Mouse (Mus musculus): Measurements from ENCODE around the gene Tmc2.

The Tmc2 gene

DNA sequence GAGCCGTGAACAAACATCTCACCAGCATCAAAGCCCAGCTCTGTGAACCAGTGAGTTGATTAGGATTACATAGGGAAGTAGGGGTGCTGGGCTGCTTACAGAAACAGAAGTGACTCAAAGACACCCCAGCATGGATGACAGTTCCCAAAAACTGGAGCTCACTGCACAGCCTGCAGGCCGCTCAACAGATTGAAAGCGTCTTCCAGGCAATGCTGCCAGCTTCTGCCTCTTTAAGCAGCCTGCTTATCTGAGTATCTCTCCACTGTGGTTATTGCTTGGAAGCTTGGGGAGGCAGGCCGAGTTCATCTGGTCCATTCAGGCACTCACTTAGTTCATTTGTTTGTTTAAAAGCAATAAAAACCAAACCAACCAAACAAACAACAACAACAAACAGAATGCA is 61.8 kb downstream of the Tmc2 start:
- DNase-seq: no peak

GRCm38 (mm10) chr2:130260822-130261221 is 65.8 kb downstream of the Tmc2 start:
- DNase-seq: no peak

DNA sequence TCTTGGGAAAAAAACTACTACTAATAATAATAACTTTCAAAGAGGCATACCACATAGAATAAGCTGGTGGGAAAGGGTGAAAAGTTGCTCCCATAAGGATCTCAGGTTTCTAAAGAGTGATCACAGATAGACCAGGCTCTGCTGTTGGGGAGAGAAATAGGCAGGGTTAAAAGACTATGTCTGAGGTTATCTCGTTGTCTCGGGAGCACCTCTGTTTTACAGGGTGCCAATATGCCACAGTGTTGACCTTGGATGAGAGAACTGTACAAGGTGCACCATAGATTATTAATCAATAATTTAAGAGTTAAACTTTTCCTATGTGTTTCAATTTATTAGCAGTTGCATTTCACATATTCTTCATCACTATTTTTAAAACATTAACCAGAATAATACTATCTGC is 66.9 kb downstream of the Tmc2 start:
- no peak for DNase-seq

GRCm38 (mm10) chr2:130262398-130262797 is 67.4 kb downstream of the Tmc2 start:
- DNase-seq: no peak

- no peak for DNase-seq
These were observed 70.5 kb downstream of the Tmc2 start for GRCm38 (mm10) chr2:130265520-130265919.

DNA sequence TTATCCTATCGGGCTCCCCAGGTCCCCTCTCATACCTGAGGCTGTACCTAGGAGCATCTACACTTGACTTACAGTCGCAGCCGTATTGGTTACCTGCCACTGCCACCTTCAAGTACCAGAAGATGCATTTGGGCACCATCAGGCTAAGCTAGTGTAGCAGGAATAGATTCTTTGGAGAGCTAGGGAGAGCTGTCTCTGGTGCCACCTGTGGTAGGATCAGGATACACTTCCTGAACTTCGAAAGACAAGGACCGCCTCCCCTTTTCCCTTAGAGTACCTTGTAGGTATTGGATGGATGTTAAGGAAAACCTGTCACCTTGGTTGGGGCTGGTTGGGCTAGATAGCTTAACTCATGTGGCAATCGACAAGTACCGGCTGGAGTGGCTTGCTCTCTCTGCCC is 73.1 kb downstream of the Tmc2 start:
- no peak for DNase-seq

DNA sequence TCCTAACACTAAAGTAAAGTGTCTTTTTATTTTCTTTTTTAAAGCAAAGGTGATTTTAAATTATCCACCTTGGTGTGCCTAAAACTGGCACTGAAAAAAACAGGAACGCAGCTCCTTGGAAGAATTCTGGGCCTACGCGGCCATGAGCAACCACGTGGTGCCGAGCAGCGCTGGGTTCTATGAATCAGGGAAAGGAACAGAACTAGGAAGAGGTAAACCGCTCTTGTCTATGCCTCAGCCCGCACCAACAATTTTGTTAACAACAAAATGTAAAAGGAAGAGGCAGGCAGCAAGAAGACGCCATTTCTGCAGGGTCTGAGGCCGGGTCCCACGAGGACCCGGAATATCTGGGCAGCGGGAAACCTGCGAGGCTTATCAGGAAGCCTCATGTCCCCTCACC is 78.7 kb downstream of the Tmc2 start:
- no peak for DNase-seq

- peak; percentile 97 to 98 for DNase-seq
These were observed 79.3 kb downstream of the Tmc2 start, which contains the start of gene Nop56 for GRCm38 (mm10) chr2:130274149-130274861. Nop56 (plus strand) TSS chr2:130274430.

GRCm38 (mm10) chr2:130274862-130275261 is 79.9 kb downstream of the Tmc2 start:
- no peak for DNase-seq

DNA sequence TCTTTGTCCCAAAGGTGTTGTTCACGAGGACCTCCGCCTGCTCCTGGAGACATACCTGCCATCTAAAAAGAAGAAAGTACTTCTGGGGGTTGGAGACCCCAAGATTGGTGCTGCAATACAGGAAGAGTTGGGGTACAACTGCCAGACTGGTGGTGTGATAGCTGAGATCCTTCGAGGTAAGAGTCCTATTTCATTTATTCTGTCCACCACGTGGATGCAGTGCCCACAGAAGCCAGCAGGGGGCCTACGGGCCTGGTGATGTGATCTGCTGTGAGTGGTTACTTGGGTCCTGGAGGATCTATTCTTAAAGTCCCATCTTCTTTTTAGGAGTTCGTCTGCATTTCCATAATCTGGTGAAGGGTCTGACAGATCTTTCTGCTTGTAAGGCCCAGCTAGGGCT is 80.7 kb downstream of the Tmc2 start:
- DNase-seq: no peak

DNA sequence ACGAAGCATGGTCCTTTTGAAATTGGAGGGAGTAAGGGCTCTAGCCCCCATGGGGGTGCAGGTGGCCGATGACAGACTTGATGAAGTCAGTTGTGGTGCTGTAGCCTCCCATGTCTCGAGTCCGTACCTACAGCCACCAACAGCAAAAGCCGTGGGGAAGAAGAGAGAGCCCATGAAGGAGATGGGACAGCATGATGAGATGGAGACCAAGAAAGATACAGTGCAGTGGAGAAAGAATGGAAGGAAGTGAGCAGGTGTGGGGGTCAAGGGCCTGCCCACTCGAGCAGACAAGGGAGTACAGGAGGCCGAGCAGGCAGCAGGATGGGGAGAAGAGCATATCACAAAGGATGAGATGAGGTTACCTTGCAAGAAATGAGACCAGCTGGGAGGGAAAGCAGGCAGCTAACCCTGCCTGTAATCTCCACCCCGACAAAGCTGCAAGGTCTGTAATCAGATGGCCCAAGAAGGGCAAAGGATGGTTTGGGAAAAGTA is 84.7 kb downstream of the Tmc2 start:
- DNase-seq: no peak

- DNase-seq: no peak
These were observed 85.2 kb downstream of the Tmc2 start for GRCm38 (mm10) chr2:130280224-130280623.

DNA sequence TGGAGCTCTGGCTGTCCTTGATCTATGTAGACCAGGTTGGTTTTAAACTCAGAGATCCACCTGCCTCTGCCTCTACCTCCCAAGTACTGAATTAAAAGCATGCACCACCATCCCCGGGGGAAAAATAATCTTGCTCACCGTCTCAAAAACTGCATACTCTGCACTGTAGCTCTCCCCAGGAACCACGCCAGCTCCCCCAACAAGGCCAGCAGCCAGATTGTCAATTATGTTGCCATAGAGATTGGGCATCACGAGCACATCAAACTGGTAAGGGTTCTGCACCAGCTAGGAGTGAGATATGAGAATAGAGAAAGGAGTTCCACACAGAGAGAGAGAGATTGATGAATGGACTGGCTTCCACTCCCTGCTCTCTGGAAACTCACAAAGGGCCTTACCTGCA is 85.8 kb downstream of the Tmc2 start:
- DNase-seq: no peak

GRCm38 (mm10) chr2:130283854-130284654 is 89.1 kb downstream of the Tmc2 start, which contains the start of gene Idh3b:
Idh3b (minus strand) TSS chr2:130284547.
- DNase-seq: peak; percentile 62 to 67

DNA sequence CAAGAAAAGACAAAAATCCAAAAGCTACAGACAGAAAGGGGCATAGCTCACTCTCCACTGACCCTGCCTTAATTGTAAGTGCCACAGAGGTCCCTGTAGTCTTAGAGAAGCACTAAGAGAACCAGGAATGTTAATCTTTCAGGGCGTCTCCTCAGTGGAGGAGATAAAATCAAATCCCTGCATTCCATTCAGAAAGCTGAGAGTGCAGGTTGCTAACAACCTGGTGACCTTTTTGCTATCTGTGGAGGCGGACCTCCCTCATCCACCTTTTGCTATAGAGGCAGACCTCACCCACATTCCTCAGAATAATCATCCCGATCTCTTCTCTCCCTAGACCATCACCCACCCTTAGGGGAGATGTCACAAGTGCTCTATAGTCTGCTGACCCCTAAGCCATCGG is 94.1 kb downstream of the Tmc2 start:
- no peak for DNase-seq

DNA sequence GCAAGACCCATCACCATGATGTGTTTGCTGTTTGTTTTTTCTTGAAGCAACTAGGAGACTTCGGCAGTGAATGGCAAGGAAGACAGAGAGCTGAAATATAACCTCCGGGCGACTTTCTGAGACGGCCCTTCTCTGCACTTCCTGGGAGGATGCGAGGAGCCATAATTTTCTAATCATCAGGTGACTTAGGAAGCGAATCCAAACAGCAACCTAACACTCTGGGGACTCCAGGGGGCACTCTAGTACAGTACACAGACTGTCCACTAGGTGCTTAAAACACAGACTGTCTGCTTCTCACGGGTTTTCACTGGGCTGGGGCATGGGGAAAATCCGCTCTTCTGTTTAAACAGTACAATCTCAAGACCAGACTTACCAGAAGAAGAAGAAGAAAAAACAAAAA is 96.4 kb downstream of the Tmc2 start:
- no peak for DNase-seq

DNA sequence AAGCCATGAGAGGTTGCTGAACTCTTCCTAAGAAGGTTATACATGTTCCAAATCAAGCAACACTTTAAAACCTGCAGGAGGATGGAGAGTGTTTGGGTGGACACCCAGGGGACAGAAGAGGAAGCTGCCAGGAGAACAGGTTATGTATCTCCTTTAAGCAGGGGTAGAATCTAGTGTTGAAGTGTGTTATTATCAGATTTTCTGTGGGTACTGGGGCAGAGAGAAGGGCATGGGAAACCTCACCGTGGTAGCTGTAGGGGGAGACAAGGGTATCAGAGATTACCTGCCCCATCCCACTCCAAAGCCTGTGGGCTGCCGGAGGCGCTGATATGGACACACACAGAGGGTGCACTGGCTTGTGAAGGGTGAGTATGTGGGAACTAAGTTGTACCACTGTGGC is 98.0 kb downstream of the Tmc2 start:
- DNase-seq: no peak

GRCm38 (mm10) chr2:130293486-130293885 is 98.5 kb downstream of the Tmc2 start:
- DNase-seq: no peak

GRCm38 (mm10) chr2:130294218-130294935 is 99.4 kb downstream of the Tmc2 start:
- DNase-seq: no peak

DNA sequence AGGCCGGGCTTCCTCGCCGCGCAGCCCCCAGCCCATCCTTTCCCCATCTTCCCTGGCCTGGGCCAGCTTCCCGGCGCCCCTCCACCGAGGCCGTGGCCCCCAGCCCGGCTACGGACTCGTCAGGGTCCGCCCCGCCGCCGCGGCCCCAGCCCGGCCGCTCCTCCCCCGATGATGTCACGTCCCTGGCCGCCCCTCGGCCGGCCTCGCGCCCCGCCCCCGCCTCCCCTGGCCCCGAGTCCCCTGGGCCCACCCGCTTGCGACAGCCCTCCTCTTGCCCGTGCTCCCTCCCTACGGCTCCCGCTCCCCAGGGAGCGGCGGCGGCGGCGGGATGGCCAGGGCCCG is 99.9 kb downstream of the Tmc2 start, which contains the start of gene Ebf4:
Gene Ebf4 (plus strand): TSS at position 234 of the 342 bp plus-strand sequence.
- no peak for DNase-seq

GRCm38 (mm10) chr2:130295331-130296133 is 100.5 kb downstream of the Tmc2 start:
- no peak for DNase-seq

DNA sequence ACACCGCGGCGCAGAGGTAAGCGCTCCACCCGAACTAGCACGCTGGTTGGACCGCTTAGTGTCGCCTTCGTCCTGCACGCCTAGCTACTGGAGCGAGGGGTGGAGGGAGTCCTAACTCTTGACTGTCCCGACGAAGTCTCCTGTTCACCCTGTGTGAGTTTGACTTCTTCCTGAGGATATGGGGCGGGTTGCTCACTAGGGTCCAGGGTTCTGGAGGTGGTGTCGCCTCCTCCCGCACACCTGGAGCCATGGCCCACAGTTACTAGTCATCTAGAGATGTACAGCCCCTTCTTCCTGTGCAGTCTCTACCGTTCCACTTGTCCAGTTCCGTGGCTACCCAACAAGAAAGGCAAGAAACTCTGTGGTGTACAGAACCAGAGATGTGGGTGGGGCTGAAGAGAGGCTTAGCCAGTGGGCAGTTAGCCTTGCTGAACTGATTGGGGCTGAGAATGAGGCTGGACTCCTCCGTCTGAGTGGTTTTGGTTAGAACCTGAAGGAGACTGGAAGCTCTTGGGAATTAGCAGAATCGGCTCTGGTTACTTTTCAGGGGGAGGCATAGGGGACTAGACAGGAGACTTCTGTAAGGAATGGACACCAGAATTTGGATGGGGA is 101.2 kb downstream of the Tmc2 start:
- DNase-seq: no peak
